ENCODE assay signal across 8 mouse cellular contexts in the genomic region with DNA sequence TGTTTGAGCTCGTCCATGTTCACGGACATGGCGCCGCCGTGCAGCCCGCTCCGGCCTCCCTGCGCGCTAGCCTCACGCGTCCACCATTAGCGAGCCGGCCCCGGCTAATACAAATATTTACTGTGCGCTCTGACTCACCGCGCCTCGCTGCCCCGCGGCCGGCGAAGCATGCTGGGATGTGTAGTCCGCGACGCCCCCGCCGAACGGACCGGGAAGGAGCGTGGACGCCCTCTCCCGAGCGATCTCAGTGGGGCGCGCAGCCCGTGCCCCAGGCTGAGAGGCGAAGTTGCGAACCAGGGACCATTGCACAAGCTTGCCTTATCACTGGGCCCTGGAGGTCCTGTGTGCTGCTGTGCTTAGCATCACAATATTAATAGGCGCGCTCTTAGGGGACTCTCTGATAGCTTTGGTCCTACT. TPM values are rescaled to one million over a fixed set of nuclear protein-coding genes. Genes with fewer than 3 reads are reported as not detected.
DNase-seq lines count a peak whose midpoint lies in the region; ATAC-seq lines count a peak whose summit lies in the region.

No protein-coding gene starts in this region.

- under 1% methylated on average over 40 of the region's 40 CpGs for WGBS in intestine, embryonic 15.5 days

- peak; percentile 94 for DNase-seq in adrenal gland, adult 2 months
- DNase-seq in embryo, embryonic 11 days, result peak; percentile 93
- DNase-seq in gastrocnemius, postnatal 25 days, result peak; percentile 87
- DNase-seq in left cerebral cortex, postnatal 25 days (ENCODE audit: low spot score in 2 of 2), result peak; percentile 92 to 93
- peak; percentile 87 for DNase-seq in mesoderm, embryonic 11.5 days (ENCODE audit: low read depth, low spot score)
- peak; percentile 90 for DNase-seq in right cerebral cortex, postnatal 25 days
- peak; percentile 88 to 91 for DNase-seq in urinary bladder, postnatal 36 days (ENCODE audit: low spot score in 2 of 2)

- no peaks in the 10 kb centered on the region for H3K27me3 ChIP-seq in intestine, embryonic 15.5 days (replicated peaks)

- H3K4me3 ChIP-seq in intestine, embryonic 15.5 days (replicated peaks), result peak overlapping the region; percentile 83

- intact Hi-C loops in left cerebral cortex, postnatal 25 days (cut with DNase I), result loop anchor here (5.0 kb wide), 1 partner anchor 33 kb away; no protein-coding TSS in a partner anchor

- H3K9ac ChIP-seq in intestine, embryonic 15.5 days, result peak overlapping the region; percentile 69

- ATAC-seq in intestine, embryonic 15.5 days, result peak; percentile 78

- peak overlapping the region; percentile 71 for H3K4me2 ChIP-seq in intestine, embryonic 15.5 days (replicated peaks)

- H3K27ac ChIP-seq in intestine, embryonic 15.5 days, result peak overlapping the region; percentile 98

- H3K9me3 ChIP-seq in intestine, embryonic 15.5 days, result no peaks in the 10 kb centered on the region

- H3K36me3 ChIP-seq in intestine, embryonic 15.5 days, result peaks cover 12% of the 10 kb centered on the region; the same call in 1 of the 2 replicates

- peaks cover 44% of the 10 kb centered on the region for H3K4me1 ChIP-seq in intestine, embryonic 15.5 days (replicated peaks)

RNA-seq across cellular contexts. Expression of gene Ubald1, which starts 0.4 kb away (rescaled TPM):
- 10 to 100 TPM; 32.8 to 37.8 TPM for total RNA-seq in adrenal gland, adult 2 months (2021)
- 59.7 and 68.0 TPM in 2 replicates for polyA plus RNA-seq in adrenal gland, adult 2 months (2012; rRNA removed)
- total RNA-seq in gastrocnemius, postnatal 25 days (2021), result 10 to 100 TPM; 26.1 to 27.0 TPM
- polyA plus RNA-seq in intestine, embryonic 15.5 days (2015; fragmentation: Nextera tagmentation; extraction: Ambion mirVana), result 34.0 and 36.1 TPM in 2 replicates
- total RNA-seq in left cerebral cortex, postnatal 25 days (2021), result 10 to 100 TPM; 86.6 to 88.2 TPM

RNA-seq across cellular contexts. Expression of gene Mgrn1, which starts 6.3 kb away (rescaled TPM):
- 10 to 100 TPM; 79.3 to 87.4 TPM for total RNA-seq in adrenal gland, adult 2 months (2021)
- 134 and 157 TPM in 2 replicates for polyA plus RNA-seq in adrenal gland, adult 2 months (2012; rRNA removed)
- 10 to 100 TPM; 51.5 to 55.2 TPM for total RNA-seq in gastrocnemius, postnatal 25 days (2021)
- polyA plus RNA-seq in intestine, embryonic 15.5 days (2015; fragmentation: Nextera tagmentation; extraction: Ambion mirVana), result 71.2 and 77.9 TPM in 2 replicates
- 100 to 1,000 TPM; 200 to 206 TPM for total RNA-seq in left cerebral cortex, postnatal 25 days (2021)

RNA-seq across cellular contexts. Expression of gene 4930562C15Rik, which starts 44.5 kb away (rescaled TPM):
- total RNA-seq in adrenal gland, adult 2 months (2021), result not detected
- not detected in 2 replicates for polyA plus RNA-seq in adrenal gland, adult 2 months (2012; rRNA removed)
- not detected for total RNA-seq in gastrocnemius, postnatal 25 days (2021)
- polyA plus RNA-seq in intestine, embryonic 15.5 days (2015; fragmentation: Nextera tagmentation; extraction: Ambion mirVana), result 0.23 TPM in 2 replicates
- total RNA-seq in left cerebral cortex, postnatal 25 days (2021), result not detected

RNA-seq across cellular contexts. Expression of gene Nudt16l1, which starts 58.8 kb away (rescaled TPM):
- total RNA-seq in adrenal gland, adult 2 months (2021), result 10 to 100 TPM; 50.6 to 67.6 TPM
- polyA plus RNA-seq in adrenal gland, adult 2 months (2012; rRNA removed), result 125 and 130 TPM in 2 replicates
- total RNA-seq in gastrocnemius, postnatal 25 days (2021), result 10 to 100 TPM; 11.2 to 18.2 TPM
- polyA plus RNA-seq in intestine, embryonic 15.5 days (2015; fragmentation: Nextera tagmentation; extraction: Ambion mirVana), result 128 and 143 TPM in 2 replicates
- total RNA-seq in left cerebral cortex, postnatal 25 days (2021), result 10 to 100 TPM; 72.4 TPM

Comparison
In these comparisons a context has a peak if more than half of its experiments do, and no peak if none do; other contexts are left out.
1. Peak in every context shown above with its lines: DNase-seq, ATAC-seq, H3K4me3 ChIP-seq and H3K27ac ChIP-seq.